Mouse (Mus musculus) kidney, adult 8-10 months (tissue): Measurements from ENCODE around the gene C1ql4.

ENCODE experiments used
- DNase-seq, 2 experiments: peaks; one replicate each; pipeline ENCODE4 v3.0.0; 2022

Gene C1ql4

DNA sequence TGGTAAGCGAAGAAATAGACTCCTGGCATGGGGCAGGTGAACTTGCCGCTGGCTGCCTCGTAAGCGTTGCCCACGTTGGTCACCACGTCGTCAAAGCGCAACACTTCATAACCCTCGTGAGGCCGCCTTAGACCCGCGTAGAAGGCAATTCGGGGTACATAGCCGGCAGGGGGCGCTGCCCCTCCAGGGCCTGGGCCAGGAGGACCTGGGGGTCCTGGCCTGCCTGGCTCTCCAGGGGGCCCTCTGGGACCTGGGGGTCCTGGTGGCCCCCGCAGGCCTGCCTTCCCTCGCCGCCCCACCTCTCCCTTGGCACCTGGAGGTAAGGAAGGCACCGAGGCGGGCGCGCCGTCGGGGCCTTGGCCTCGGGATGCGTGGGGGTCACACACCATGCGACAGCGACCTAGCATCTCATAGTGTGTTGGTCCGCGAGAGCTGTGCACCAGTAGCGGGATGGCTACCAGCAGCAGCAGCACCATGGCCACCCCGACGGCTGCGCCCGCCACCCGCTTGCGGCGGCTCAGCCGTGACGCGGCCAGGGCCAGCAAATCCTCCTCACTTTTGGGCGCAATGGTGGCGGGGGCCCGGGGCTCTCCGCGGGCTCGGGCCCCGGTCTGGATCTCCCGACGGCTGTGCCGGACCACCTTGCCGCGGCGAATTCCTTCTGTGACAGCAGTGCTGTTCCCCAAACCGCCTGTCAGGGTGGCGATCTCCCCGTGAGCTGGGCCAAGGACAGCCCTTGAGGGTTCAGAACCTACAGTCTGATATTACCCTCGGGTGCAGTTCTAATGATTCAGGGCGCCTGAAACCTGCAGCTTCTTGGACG is at the start of gene C1ql4:
C1ql4 (minus strand) TSS at position 565 of the 823 bp plus-strand sequence.
- DNase-seq, result no peak

- no peak for DNase-seq
These were observed 42.6 kb upstream of the C1ql4 start for GRCm38 (mm10) chr15:99129956-99130910.

- DNase-seq, result no peak
These were observed 41.8 kb upstream of the C1ql4 start for GRCm38 (mm10) chr15:99129441-99129840.

- no peak for DNase-seq
These were observed 40.4 kb upstream of the C1ql4 start for GRCm38 (mm10) chr15:99127851-99128522.

- peak in 1 of 2 experiments; percentile 9 for DNase-seq
These were observed 39.3 kb upstream of the C1ql4 start for GRCm38 (mm10) chr15:99126816-99127365.

DNA sequence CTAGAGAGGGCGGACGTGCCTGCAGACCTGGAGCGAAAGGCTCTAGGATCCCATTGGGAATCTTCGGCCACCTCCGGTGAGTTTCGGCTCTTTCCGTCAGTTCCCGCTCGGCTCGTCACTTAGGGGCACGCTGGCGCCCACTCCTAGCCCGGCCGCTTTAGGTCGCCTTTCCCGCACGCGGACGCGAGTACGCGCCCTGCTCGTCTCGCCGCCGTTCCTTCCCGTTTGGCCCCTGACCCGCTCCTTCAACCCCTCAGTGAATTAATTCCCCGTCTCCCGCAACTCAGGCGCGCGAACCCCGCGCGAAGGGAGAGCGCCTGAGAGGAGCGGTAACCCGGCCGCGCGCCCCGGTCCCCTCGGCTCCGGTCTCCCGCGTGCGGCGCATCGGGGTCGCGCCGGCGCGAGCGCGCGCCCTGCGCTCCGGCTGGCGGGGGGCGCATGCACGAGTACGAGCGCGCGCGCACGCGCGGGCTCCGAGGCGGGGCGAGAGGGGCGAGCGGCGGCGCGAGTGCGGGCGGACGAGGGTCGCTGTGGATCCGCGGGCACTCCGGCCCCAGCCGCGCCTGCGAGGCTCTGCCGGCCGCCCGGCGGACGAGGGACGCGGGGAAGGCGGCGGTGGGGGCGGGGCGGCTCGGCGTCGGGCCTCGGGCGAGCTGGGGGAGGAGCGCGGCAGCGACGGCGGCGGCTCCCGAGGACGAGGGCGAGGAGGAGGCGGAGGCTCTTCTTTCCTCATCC is 38.6 kb upstream of the C1ql4 start:
- peak; percentile 78 to 90 for DNase-seq

DNA sequence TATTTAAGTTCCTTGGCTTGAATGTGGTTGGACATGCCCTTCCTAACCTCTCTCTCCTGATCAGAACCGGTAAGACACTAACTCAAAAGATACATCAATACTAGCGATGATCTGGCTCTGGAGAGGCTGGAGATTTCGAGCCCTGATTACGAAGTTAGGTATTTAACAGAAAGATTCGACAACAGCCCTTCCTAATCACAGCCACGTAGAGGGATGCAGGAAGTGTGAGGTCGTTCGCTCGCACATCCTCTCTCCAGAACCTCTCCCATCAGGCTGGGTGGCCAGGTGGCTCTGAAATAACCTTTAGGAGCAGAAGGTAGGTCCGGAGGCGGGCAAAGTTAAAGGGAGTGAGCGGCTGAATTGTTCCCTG is 38.1 kb upstream of the C1ql4 start, which contains the start of gene Spats2:
Spats2 (plus strand) TSS at position 206 of the 370 bp plus-strand sequence.
- DNase-seq, result no peak

DNA sequence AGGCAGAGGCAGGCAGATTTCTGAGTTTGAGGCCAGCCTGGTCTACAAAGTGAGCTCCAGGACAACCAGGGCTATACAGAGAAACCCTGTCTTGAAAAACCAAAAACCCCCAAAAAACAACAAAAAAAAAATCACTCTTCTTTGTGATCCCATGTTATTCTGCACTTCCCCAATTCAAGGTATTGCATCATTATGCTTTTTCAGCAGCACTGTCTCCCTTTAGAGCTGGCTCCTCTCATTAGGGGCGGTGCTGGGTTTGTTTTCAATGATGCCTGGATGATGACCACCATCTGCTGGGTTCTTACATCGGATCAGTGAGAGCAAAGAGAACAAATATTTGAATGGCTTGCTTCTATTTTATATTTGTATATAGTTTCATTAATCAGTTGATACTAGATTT is 35.0 kb upstream of the C1ql4 start:
- DNase-seq, result no peak

DNA sequence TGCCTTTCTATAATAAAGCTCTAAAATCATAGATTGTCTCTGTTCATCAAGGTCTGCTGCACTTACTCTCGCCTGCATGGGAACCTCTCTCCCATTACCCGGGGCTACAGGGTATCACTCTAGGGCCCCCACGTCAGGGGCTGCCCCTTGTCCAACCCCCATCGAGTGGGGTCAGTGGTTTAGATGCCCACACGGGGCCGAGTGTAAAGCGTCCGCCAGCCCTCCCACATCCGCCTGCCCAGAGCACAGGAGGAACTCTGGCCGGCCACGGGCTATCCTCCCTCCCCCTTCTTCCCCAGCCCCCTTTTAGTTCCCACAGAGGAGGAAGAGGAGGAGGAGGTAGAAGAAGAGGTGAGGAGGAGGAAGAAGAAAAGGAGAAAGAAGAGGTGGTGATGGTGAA is 33.2 kb upstream of the C1ql4 start:
- no peak for DNase-seq

- no peak for DNase-seq
These were observed 28.9 kb upstream of the C1ql4 start for GRCm38 (mm10) chr15:99116539-99116938.

- no peak for DNase-seq
These were observed 27.4 kb upstream of the C1ql4 start for GRCm38 (mm10) chr15:99115065-99115423.

GRCm38 (mm10) chr15:99114312-99115064 is 26.9 kb upstream of the C1ql4 start:
- no peak for DNase-seq

DNA sequence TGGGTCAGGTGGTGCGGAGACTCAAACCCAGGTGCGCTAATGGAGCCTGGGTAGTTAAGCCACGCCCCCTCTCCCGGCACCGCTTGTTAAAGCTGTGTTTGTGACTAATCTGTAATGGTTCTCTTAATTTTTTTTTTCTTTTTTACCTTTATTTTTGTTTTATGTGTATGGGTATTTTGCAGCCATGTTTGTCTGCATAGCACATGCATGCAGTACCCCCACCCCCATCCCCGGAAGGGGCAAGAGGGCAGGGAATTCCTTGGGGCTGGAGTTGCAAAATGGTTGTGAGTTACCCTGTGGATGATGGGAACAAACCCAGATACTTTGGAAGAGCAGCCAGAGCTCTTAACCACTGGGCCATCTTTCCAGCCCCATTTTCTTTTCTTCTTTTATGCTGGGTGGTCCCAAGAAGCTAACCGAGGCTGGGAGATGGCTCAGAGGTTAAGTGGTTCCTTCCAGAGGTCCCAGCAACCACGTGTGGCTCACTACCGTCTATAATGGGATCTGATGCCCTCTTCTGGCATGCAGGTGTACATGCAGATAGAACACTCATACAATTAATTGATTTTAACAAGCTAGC is 25.9 kb upstream of the C1ql4 start:
- no peak for DNase-seq

DNA sequence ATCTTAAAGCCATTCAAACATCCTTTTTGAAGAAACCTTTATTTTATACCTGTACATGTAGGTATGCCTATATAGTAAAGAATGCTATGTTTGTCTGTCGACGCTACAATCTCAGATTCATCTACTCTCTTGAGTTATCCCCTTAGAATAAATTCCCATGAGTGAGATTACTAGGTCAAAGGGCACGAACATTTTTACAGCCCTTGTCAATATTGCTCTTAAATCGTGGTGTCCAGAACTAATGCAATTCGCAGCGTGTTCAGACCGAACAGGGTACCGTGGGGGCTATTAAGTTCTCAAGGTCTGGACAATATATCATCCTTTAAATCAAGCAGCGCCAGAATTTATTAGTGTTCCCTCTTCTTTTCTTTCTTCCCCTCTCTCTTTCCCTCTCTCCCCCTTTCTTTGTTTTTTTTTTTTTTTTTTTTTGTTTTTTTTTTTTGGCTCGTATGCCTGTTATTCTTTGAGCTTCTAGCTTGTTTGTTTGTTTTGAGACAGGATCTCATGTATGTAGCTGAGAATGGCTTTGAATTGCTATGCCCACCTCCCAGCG is 25.3 kb upstream of the C1ql4 start:
- DNase-seq, result no peak

DNA sequence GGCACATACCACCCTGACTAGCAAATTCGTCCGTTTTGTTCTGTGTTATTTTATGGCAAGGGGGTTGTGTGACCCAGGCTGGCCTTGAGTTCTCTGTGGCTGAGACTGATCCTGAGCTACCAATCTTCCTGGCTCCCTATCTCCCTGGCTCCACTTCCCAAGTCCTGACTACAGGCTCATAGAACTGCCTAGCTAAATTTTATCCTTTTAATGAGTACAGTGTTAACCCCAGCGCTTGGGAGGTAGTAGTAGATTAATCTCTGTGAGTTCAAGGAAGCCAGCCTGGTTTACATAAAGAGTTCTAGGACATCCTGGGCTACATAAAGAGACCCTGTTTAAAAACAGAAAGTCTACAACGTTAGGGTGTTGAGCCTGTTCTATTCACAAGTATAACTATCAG is 24.2 kb upstream of the C1ql4 start:
- DNase-seq, result no peak

DNA sequence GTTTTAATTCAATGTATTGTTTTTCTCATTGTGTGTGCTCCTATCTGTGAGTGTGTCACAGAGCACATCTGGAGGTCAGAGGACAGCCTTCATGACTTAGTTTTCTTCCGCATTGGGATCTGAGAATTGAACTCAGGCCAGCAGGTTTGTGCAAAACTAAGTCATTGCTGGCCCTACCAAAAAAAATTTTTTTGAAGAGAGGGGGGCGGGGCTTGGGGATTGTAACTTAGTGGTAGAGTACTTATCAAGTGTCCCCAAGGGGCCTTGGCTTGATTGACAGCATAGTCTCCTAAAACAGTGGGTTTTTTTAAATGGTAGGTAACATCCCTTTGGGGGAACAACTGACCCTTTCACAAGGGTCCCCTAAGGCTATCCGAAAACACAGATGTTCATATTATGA is 23.5 kb upstream of the C1ql4 start:
- DNase-seq, result no peak

GRCm38 (mm10) chr15:99107866-99108265 is 20.2 kb upstream of the C1ql4 start:
- DNase-seq, result no peak

DNA sequence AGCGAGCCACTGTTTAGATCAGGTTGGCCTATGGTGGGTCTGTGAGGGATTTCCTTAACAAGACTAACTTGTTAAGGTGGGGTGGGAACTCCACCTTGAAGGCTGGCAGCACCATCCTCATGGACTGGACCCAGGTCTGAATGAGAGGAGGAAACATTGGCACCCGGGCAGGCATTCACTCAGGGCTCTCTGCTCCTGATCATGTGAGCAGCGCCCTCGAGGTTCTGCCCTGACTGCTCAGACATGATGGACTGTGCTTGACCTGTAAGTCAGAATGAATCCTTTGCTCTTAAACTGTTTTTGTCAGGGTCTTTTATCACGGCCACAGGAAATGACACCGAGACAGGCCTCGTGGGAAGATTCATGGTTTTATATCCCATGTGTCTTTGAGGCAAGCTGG is 17.6 kb upstream of the C1ql4 start:
- no peak for DNase-seq

- no peak for DNase-seq
These were observed 12.4 kb upstream of the C1ql4 start for GRCm38 (mm10) chr15:99099984-99100383.

DNA sequence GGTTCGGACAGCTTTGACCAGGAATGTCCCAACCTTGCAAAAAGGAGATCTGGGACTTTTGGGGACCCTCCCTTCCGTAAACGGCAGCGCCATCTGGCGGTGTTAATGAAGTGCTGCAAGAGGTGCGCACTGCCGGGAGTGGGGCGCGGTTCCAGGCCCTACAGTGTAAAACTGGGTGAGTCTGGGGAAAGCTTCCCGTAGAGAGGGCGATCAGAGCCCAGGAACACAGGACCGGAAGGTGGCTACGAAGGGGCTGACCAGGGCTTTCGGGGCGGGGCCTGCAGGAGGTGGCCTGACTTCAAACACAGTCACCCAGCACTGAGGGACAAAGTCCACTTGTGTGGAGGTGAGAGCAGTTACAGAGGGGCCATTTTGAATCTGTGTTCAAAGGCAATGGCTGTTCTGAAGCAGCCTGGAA is 11.5 kb upstream of the C1ql4 start:
- peak; percentile 91 to 93 for DNase-seq

GRCm38 (mm10) chr15:99098493-99098861 is 10.9 kb upstream of the C1ql4 start:
- no peak for DNase-seq
